Mouse (Mus musculus) T-helper 1 cell (primary cell): Measurements from ENCODE around the gene Thbd.

Source experiments
- in situ Hi-C: fragments of 300-600 bp; cut with MboI, MseI; formaldehyde crosslinking; loops from one replicate; pipeline ENCODE4 v1.15.1; 2025; ENCODE audit warnings: high pct_unique_total_duplicates

Gene Thbd

GRCm38 (mm10) chr2:148425709-148426382, 17.9 kb upstream of the Thbd start:
- in situ Hi-C loops: no loop called here

DNA sequence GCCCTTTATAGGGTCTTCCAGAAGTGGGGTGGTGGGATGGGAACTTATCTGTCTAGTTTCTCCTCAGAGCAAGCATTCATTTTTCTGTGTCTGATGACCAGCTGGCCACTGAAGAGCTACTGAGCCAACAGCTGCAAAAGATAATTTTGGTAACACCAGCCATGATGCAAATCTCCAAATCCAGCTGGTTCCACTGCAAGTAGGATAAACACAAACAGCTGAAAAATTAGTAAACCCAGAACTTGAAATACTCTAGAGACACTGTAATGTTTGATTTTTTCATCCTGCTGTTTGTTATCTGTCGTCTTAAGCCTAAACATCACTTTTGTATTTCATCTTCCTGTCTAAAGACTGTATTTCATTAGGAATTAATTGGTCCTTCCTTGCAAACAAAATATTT, 13.7 kb upstream of the Thbd start:
- in situ Hi-C loops: no loop called here

GRCm38 (mm10) chr2:148421112-148421511, 13.1 kb upstream of the Thbd start:
- in situ Hi-C loops: no loop called here

DNA sequence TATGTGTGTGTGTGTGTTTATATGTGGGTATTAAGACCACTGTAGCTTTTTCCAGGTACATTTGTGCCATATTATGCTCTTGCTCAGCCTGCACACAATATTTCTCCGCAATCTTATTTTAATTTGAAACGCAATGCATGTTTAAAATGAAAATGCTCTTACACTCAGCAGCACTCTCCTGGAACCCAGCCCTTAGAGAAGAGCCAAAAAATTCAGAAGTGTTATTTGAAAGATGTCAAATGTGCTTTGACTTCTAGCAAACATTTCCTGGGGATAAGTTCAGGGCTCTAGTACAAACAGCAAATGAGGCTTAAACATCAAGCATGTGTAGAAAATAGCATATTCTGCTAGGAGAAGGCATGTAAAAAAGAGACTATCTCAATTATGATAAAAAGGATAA, 11.8 kb upstream of the Thbd start:
- in situ Hi-C loops: no loop called here

GRCm38 (mm10) chr2:148419151-148419550, 11.2 kb upstream of the Thbd start:
- in situ Hi-C loops: no loop called here

DNA sequence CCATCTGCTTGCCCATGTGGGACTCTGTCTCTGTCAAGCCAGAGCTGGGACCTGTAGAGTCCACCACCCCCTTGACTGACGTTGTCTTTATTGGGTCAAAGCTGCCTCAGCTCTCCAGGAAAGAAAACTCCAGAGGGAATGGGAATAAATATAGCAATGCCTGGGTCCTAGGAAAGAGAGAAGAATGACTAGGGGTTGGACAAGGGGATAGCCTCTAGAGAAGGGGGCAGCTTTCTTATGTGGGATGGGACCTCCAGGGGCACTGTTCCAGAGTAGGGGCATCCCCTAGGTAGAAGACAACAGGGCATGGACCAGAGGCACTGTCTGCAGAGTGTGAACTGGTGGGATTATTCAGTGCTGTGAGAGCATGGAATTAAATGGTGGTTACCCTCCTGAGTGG, 1.8 kb upstream of the Thbd start:
- in situ Hi-C loops: no loop called here

DNA sequence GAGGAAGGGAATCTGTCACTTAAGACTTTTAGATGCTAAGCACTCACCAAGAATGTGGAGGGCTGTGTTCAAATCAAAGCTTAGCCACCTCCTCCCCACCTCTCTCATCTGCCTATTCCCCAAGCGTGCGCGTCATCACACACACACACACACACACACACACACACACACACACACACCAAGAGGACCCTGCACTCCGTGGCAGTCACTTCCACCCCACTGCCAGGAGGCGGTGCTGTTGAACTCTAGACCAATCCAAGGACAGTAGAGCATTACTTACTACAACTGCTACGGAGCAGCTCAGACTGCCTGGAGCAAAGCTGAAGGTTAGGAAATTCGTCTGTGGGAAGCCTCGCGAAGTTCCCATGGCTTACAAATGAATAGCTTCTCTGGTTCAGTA, 1.2 kb upstream of the Thbd start:
- in situ Hi-C loops: no loop called here

DNA sequence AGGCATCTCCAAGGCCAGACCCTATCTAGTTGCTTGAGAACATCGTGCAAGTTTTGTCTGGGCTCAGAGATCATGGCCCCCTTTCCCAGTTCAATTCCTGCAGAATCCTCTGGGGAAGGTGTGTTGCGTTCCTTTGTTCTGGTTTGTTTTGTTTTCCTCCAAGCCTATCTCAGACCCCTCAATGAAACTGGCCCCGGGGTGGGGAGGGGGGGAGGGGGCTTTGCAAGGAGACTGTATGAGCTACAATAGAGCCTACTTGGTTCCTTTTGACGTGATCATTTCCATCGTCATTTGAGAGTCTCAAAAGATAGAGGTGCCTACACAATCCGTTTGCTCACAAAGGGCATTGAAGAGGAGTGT, 753 bp upstream of the Thbd start:
- in situ Hi-C loops: no loop called here

GRCm38 (mm10) chr2:148406971-148407869, 768 bp downstream of the Thbd start:
- in situ Hi-C loops: no loop called here

DNA sequence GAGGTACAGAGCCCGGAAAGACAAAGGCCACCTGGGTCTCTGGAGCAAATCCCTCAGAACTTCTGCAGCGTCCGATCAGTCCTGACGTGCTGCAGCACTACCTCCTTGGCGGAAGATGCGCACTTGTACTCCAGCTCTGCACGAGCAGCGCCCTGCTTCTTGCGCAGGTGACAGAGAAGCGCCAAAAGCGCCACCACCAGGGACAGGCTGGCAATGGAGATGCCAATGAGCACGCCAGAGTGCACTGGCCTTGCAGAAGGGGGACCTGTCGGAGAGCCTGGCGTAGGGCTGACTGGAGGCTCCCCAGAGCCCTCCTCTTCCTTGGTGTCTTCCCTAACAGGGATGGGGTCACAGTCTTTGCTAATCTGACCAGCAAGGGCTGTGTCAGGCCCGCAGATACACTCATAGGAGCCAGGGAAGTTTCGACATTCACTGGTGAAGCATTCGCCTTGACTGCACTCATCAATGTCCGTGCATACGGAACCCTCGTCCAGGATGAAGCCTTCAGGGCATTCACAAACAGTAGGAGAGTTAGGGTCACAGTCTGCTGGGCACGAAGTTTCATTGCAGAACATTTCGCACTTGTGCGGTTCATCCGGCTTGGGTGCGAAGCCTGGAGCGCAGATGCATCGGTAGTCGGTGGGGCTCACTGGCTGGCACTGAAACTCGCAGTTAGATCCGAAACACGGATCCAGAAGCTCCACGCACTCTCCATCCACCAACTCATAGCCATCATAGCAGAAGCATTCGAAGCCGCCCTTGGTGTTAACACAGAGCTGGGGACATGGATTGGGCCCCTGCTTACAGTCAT, 1.6 kb downstream of the Thbd start:
- in situ Hi-C loops: no loop called here

GRCm38 (mm10) chr2:148404906-148405305, 3.1 kb downstream of the Thbd start:
- in situ Hi-C loops: no loop called here

DNA sequence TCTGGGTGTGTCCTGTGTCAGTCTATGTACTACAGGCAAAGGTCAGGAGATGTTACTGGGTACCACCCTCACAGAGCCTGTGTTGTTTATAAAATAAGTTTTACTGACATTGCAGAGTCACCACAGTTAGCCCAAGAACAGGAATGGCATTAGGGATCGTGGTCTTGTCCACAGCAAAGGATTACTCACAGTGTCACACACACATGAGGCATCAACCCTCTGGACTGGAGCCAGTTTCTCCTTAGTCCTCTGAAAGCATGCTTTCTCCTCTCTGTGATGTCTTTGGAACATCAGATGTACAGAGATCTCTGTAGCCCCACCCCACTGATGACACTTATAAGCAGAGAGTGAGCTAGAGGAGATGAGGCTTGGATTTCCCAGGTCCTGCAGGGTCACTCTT, 5.8 kb downstream of the Thbd start:
- in situ Hi-C loops: no loop called here

DNA sequence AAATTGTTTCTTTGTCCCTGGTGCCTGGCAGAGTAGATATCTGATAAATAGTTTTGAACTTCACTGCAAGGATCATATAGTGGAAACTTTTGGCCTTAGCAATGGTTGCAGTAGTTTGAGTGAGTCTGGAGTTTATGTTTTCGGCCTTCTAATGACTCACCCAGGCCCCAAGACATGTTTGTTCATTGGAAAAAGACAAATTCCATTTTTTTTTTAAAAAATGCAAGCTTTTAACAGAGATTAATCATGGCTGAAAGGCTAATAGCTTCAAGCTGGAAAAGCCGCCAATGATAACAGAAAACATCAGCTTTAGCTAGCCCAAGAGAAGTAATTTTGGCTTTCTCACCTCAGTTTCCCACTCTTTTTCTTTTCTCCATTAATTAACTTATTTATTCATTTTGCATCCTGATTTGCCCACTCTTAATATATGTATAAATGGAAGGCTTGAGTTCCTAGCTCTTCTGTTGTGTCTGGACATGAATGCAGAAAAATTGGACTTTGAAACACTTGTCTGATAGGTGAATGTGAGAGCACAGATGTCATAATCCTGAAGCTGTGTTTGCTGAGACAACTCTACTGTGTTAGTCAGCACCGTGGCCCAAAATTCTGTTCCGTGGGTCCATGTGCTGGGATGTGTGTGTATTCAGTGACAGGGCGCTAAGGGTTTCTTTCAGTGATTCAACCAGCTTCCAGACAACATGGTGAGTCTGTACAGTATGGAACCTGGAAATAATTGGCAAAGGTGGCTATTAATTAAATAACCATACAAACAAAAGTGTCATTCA, 8.9 kb downstream of the Thbd start:
- in situ Hi-C loops: no loop called here

DNA sequence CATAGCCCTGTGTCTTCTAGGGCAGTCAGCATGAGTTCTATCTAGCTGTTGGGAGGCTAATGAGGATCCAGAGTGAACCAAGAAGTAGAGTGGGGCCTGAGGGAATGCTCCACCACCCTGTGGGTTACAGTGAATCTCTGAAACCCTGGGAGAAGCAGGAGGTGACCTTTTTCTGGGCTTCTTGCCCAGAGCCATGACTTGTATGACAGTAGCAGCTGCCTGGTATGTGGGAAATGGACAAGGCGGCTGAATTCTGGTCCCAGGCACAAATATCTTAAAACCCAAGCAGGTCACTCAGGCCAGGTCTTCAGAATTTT, 10.2 kb downstream of the Thbd start:
- in situ Hi-C loops: no loop called here

- in situ Hi-C loops: no loop called here
These were observed 10.8 kb downstream of the Thbd start for GRCm38 (mm10) chr2:148397015-148397783.

- in situ Hi-C loops: no loop called here
These were observed 11.8 kb downstream of the Thbd start for GRCm38 (mm10) chr2:148396209-148396608.

GRCm38 (mm10) chr2:148395131-148396051, 12.6 kb downstream of the Thbd start, which contains the start of gene Sstr4:
Sstr4 (plus strand) TSS chr2:148395344.
- in situ Hi-C loops: no loop called here

DNA sequence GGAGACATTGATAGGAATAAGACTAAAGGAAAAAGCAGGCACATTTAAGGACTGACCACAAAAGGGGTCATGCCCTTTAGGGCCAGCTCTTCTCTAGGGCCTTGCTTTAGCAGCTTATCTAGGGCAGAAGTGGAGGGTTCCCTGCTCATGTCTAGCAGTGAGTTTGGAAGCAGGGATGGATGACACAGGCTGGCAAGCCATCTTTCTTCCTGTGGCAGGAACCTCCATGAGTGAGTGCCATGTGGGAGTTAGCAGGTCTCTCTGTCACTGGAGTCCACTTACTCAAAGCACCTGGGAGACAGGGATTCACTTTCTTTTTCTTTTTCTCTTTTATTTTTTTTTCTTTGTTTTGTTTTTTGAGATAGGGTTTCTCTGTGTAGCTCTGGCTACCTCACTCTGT, 14.1 kb downstream of the Thbd start:
- in situ Hi-C loops: no loop called here

GRCm38 (mm10) chr2:148393149-148393548, 14.8 kb downstream of the Thbd start:
- in situ Hi-C loops: no loop called here
